Mouse (Mus musculus) lung, postnatal 25 days (tissue): ENCODE measurements around the gene 4930404N11Rik.

ENCODE experiments used
- DNase-seq: peaks from one replicate; pipeline ENCODE4 v3.0.0; 2022; ENCODE audit warnings: low spot score

4930404N11Rik gene

GRCm38 (mm10) chr10:81365672-81366476 lies at the start of gene 4930404N11Rik:
4930404N11Rik (minus strand) TSS chr10:81365816.
- DNase-seq, result no peak

- DNase-seq, result no peak
Measured at GRCm38 (mm10) chr10:81415146-81415545, 49.5 kb upstream of the 4930404N11Rik start.

- DNase-seq, result peak; percentile 79
Measured at GRCm38 (mm10) chr10:81414682-81415081, 49.1 kb upstream of the 4930404N11Rik start.

GRCm38 (mm10) chr10:81413310-81414261 lies 48.0 kb upstream of the 4930404N11Rik start:
- DNase-seq, result peak; percentile 93

GRCm38 (mm10) chr10:81412586-81413309 lies 47.1 kb upstream of the 4930404N11Rik start:
- no peak for DNase-seq

GRCm38 (mm10) chr10:81411471-81412400 lies 46.1 kb upstream of the 4930404N11Rik start:
- peak; percentile 81 for DNase-seq

- no peak for DNase-seq
Measured at GRCm38 (mm10) chr10:81410981-81411380, 45.4 kb upstream of the 4930404N11Rik start.

- no peak for DNase-seq
Measured at GRCm38 (mm10) chr10:81410350-81410749, 44.7 kb upstream of the 4930404N11Rik start.

GRCm38 (mm10) chr10:81409330-81409729 lies 43.7 kb upstream of the 4930404N11Rik start:
- DNase-seq, result no peak

GRCm38 (mm10) chr10:81408871-81409291 lies 43.3 kb upstream of the 4930404N11Rik start:
- peak; percentile 94 for DNase-seq

GRCm38 (mm10) chr10:81408424-81408729 lies 42.8 kb upstream of the 4930404N11Rik start:
- no peak for DNase-seq

GRCm38 (mm10) chr10:81407539-81408423 lies 42.2 kb upstream of the 4930404N11Rik start:
- DNase-seq, result peak; percentile 94

- no peak for DNase-seq
Measured at GRCm38 (mm10) chr10:81406504-81407440, 41.2 kb upstream of the 4930404N11Rik start.

GRCm38 (mm10) chr10:81405588-81406201 lies 40.1 kb upstream of the 4930404N11Rik start:
- DNase-seq, result no peak

GRCm38 (mm10) chr10:81404720-81405119 lies 39.1 kb upstream of the 4930404N11Rik start:
- DNase-seq, result no peak

GRCm38 (mm10) chr10:81404082-81404481 lies 38.5 kb upstream of the 4930404N11Rik start:
- DNase-seq, result no peak

GRCm38 (mm10) chr10:81403511-81403910 lies 37.9 kb upstream of the 4930404N11Rik start:
- no peak for DNase-seq

GRCm38 (mm10) chr10:81402227-81402765 lies 36.7 kb upstream of the 4930404N11Rik start:
- DNase-seq, result no peak
